Mouse (Mus musculus) R1 (cell line): ENCODE data around the gene Sdr42e1.

ENCODE experiments used
- DNase-seq: peaks from one replicate; pipeline ENCODE4 v3.0.0-alpha.2; 2018; ENCODE audit warnings: low read depth, low spot score

Gene Sdr42e1

GRCm38 (mm10) chr8:117660358-117661031, 13.0 kb downstream of the Sdr42e1 start:
- DNase-seq, result no peak

- no peak for DNase-seq
Measured at GRCm38 (mm10) chr8:117658990-117659389, 14.5 kb downstream of the Sdr42e1 start.

GRCm38 (mm10) chr8:117652318-117652717, 21.2 kb downstream of the Sdr42e1 start:
- DNase-seq, result no peak

GRCm38 (mm10) chr8:117646440-117646839, 27.0 kb downstream of the Sdr42e1 start:
- DNase-seq, result no peak

GRCm38 (mm10) chr8:117646020-117646419, 27.5 kb downstream of the Sdr42e1 start:
- peak; percentile 58 for DNase-seq

GRCm38 (mm10) chr8:117645486-117645885, 28.0 kb downstream of the Sdr42e1 start:
- no peak for DNase-seq

GRCm38 (mm10) chr8:117639631-117640030, 33.9 kb downstream of the Sdr42e1 start:
- peak; percentile 81 for DNase-seq

- peak; percentile 52 for DNase-seq
Measured at GRCm38 (mm10) chr8:117637462-117637861, 36.0 kb downstream of the Sdr42e1 start.

- peak; percentile 78 for DNase-seq
Measured at GRCm38 (mm10) chr8:117634406-117634805, 39.1 kb downstream of the Sdr42e1 start.

- no peak for DNase-seq
Measured at GRCm38 (mm10) chr8:117632532-117632931, 41.0 kb downstream of the Sdr42e1 start.

- no peak for DNase-seq
Measured at GRCm38 (mm10) chr8:117627096-117627495, 46.4 kb downstream of the Sdr42e1 start.

- DNase-seq, result peak; percentile 82
Measured at GRCm38 (mm10) chr8:117626040-117626838, 47.2 kb downstream of the Sdr42e1 start.

- DNase-seq, result peak; percentile 74
Measured at GRCm38 (mm10) chr8:117612861-117613260, 60.6 kb downstream of the Sdr42e1 start.
